Mouse (Mus musculus) stomach, embryonic 14.5 days (tissue): Measurements from ENCODE around the gene Cd69. TPM values are rescaled to one million over a fixed set of nuclear protein-coding genes. Genes with fewer than 3 reads are reported as not detected.

Experiments
- ATAC-seq: fragments of 200-750 bp; cut with Nextera tagmentation; 2 replicates; pipeline ENCODE4 v1.8.0; 2017; ENCODE audit warnings: low read depth, moderate TSS enrichment; ENCODE audit not compliant: insufficient number of reproducible peaks, insufficient read depth, low FRiP score
- H3K27ac ChIP-seq: fragments of 300-500 bp; sonication (generic); 2 replicates; pipeline ENCODE4 v1.5.1; 2014; ENCODE audit warnings: mild to moderate bottlenecking, low read length, moderate library complexity, mixed read lengths
- H3K27me3 ChIP-seq: fragments of 300-500 bp; sonication (generic); 2 replicates; pipeline ENCODE4 v1.6.1; 2014; ENCODE audit warnings: low read length, control low read depth, mixed read lengths; ENCODE audit not compliant: control insufficient read depth, insufficient read depth
- H3K36me3 ChIP-seq: fragments of 300-500 bp; sonication (generic); 2 replicates; pipeline ENCODE4 v1.6.1; 2014; ENCODE audit warnings: mild to moderate bottlenecking, control low read depth, low read length, moderate library complexity, mixed read lengths; ENCODE audit not compliant: control insufficient read depth, insufficient read depth
- H3K4me1 ChIP-seq: fragments of 300-500 bp; sonication (generic); 2 replicates; pipeline ENCODE4 v1.6.1; 2014; ENCODE audit warnings: low read length, control low read depth, mixed read lengths; ENCODE audit not compliant: control insufficient read depth, insufficient read depth
- H3K4me2 ChIP-seq: fragments of 300-500 bp; sonication (generic); replicated peaks from 2 replicates; pipeline ENCODE4 v1.6.1; 2014; ENCODE audit warnings: low read depth, low read length, control low read depth
- H3K4me3 ChIP-seq: fragments of 300-500 bp; sonication (generic); 2 replicates; pipeline ENCODE4 v1.5.1; 2014; ENCODE audit warnings: low read depth, low read length, control low read depth
- H3K9ac ChIP-seq: fragments of 300-500 bp; sonication (generic); replicated peaks from 2 replicates; pipeline ENCODE4 v1.6.1; 2014; ENCODE audit warnings: low read depth, mild to moderate bottlenecking, control low read depth, low read length, moderate library complexity, mixed read lengths
- H3K9me3 ChIP-seq: fragments of 300-500 bp; sonication (generic); 2 replicates; pipeline ENCODE4 v1.6.1; 2016; ENCODE audit warnings: low read depth, low read length, control low read depth; ENCODE audit not compliant: control insufficient read depth
- WGBS: fragments of 180-500 bp; shearing (Covaris S2); extraction: QIAGEN DNeasy Blood & Tissue Kit; methylation state at CpG from one replicate; pipeline ENCODE4 v1.1.7; 2014; 5-methylcytosine and 5-hydroxymethylcytosine counted together
- polyA plus RNA-seq: library from polyadenylated mRNA; unstranded; fragments of >200 nt; fragmentation: Nextera tagmentation; extraction: Ambion mirVana; gene quantifications from 2 replicates; pipeline ENCODE4 v1.2.1, GENCODE M21; 2014

Cd69 gene
- polyA plus RNA-seq, 1 experiment from 2014 or later, result 0.20 TPM

DNA sequence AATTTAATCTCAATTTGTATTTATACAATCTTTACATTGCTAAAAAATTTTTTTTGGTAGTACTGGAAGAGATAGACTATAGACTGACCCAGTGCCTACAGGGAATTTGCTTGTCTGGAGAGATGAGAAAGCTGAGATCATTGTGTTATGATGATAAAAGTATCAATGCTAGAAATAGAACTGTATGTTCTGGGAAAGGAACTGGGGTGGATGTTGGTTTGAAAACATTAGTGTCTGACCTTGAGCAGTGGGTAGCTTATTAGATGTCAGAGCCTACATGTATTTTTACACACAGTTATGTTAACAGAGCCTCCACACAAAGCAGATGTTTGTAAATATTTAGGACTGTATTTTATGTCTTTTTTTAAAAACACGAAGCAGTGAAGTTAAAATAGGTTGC is 51.1 kb downstream of the Cd69 start:
- 79% methylated on average over 1 of the region's 1 CpGs for WGBS
- no peak for ATAC-seq
- no peaks in the 10 kb centered on the region for H3K9me3 ChIP-seq
- H3K4me2 ChIP-seq, result no peak overlapping the region
- no peaks in the 10 kb centered on the region for H3K4me1 ChIP-seq
- H3K4me3 ChIP-seq, result no peak overlapping the region
- no peak overlapping the region for H3K9ac ChIP-seq
- H3K27me3 ChIP-seq, result no peaks in the 10 kb centered on the region
- no peak overlapping the region for H3K27ac ChIP-seq
- H3K36me3 ChIP-seq, result no peaks in the 10 kb centered on the region

DNA sequence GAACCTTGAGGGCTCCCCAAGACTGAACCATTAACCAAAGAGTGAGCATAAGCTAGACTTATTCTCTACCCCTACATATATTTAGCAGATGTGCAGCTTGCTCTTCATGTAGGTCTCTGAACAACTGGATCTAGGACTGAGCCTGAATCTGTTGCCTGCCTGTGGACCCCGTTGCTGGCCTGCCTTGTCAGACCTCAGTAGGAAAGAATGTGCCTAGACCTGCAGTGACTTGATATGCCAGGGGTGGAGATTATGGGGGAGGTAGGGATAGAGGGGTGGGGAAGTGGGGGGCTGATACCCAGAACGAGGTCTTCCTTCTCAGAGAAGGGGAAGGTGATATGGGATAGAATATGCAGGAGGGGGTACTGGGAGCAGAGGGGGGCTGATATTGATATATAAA is 51.6 kb downstream of the Cd69 start:
- 66% methylated on average over 2 of the region's 2 CpGs for WGBS
- no peak overlapping the region for H3K27ac ChIP-seq
- H3K9me3 ChIP-seq, result no peaks in the 10 kb centered on the region
- no peaks in the 10 kb centered on the region for H3K4me1 ChIP-seq
- no peaks in the 10 kb centered on the region for H3K36me3 ChIP-seq
- no peak overlapping the region for H3K4me2 ChIP-seq
- no peak overlapping the region for H3K9ac ChIP-seq
- no peak for ATAC-seq
- H3K4me3 ChIP-seq, result no peak overlapping the region
- no peaks in the 10 kb centered on the region for H3K27me3 ChIP-seq

DNA sequence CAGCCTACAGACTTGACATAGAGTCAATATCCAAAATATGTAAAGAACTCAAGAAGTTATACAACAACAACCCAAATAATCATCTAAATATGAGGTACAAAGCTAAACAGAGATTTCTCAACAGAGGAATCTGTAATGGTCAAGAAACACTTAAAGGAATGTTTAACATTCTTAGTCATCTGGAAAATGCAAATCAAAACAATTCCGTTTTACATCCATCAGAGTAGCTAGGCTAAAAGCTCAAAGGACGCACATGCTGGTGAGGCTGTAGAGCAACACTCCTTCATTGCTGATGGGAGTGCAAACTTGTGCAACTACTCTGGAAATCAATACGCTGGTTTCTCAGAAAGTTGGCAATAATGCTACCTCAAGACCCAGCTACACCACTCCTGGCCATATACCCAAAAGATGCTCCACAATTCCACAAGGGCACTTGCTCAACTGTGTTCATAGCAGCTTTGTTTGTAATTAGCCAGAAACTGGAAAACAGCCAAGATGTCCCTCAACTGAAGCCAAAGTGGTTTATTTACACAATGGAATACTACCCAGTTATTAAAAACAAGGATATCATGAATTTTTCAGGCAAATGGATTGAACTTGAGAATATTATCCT is 52.9 kb downstream of the Cd69 start:
- 70% methylated on average over 3 of the region's 3 CpGs for WGBS
- ATAC-seq, result no peak
- no peaks in the 10 kb centered on the region for H3K36me3 ChIP-seq
- no peaks in the 10 kb centered on the region for H3K9me3 ChIP-seq
- no peak overlapping the region for H3K9ac ChIP-seq
- no peaks in the 10 kb centered on the region for H3K27me3 ChIP-seq
- no peak overlapping the region for H3K4me3 ChIP-seq
- H3K4me1 ChIP-seq, result no peaks in the 10 kb centered on the region
- no peak overlapping the region for H3K4me2 ChIP-seq
- no peak overlapping the region for H3K27ac ChIP-seq

DNA sequence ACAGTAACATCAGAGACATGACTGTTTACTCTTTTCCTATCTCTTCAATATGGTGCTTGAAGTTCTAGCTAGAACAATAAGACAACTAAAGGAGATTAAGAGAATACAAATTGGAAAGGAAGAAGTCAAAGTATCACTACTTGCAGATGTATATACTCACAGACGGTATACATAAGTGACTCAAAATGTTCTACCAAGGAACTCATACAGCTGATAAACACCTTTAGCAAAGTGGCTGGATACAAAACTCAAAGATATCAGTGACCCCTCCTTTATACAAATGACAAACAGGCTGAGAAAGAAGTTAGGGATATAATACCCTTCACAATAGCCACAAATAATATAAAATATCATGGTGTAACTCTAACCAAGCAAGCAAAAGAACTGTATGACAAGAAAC is 54.2 kb downstream of the Cd69 start:
- ATAC-seq, result no peak
- no peak overlapping the region for H3K9ac ChIP-seq

DNA sequence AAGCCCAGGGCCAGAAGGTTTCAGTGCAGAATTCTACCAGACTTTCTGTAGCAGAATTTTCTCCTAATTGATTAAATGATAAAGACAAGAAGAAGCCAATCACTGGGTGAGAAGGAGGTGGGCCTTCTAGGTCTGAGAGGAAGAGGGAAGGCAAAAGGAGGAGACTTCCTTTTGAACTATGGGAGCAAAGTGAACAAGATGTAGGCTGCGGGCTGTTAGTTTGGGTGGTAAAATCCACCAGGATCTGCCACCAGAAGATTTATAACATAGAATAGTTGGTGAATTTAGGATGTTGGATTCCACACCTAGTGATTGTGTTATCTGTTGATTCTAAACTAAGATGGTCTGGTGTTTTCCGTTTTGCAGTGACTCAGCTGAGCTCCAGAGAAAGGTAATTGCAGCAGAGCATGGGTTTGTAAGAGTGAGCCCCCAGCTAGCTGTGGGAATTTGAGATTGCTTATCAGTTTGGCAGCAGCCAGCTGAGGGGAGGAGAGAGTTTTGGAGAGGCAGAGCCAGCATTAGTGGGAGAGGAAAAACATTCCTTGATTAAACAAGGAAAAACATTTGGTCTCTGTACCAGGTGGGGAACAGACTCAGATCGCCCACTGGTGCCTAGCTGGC is 55.2 kb downstream of the Cd69 start:
- Histone ChIP-seq H3K9ac (no peak overlapping the region), H3K27me3 (no peaks in the 10 kb centered on the region), H3K9me3 (no peaks in the 10 kb centered on the region), H3K4me2 (no peak overlapping the region), H3K27ac (no peak overlapping the region), H3K36me3 (no peaks in the 10 kb centered on the region), H3K4me3 (no peak overlapping the region), H3K4me1 (0 out of 2 replicates have a peak, but pooled peaks cover 2% of the 10 kb centered on the region)
- ATAC-seq, result no peak
- 67% methylated on average over 3 of the region's 3 CpGs for WGBS

More for the DNA sequence above, 54.2 kb downstream of the Cd69 start:
- H3K36me3 ChIP-seq, result no peaks in the 10 kb centered on the region
- H3K27me3 ChIP-seq, result no peaks in the 10 kb centered on the region
- 0 out of 2 replicates have a peak, but pooled peaks cover 2% of the 10 kb centered on the region for H3K4me1 ChIP-seq
- H3K27ac ChIP-seq, result no peak overlapping the region
- no peaks in the 10 kb centered on the region for H3K9me3 ChIP-seq
- H3K4me2 ChIP-seq, result no peak overlapping the region
- no peak overlapping the region for H3K4me3 ChIP-seq
- 95% methylated on average over 1 of the region's 1 CpGs for WGBS

DNA sequence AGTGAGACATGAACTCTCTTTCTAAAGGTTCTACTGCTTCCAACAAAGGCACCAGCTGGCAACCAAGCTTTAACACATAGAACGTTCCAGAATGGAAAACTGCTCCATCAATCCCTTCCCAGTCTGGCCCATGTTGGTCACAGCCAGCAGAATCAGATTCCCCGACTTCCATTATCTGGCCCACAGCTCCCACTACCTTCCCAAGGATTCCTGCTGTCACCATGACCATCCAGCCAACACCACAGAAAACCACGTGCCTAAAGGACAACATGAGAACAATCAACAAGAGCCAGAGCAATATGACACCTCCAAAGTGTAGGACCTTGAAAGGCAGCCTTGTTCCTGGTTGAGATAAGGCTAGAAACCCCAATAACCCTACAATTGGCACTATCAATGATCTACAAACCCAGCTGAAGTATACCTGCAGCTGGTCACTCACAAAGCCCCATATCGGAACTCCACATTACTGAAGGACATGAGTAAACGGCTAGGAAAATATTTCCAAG is 57.0 kb downstream of the Cd69 start:
- no peak for ATAC-seq
- WGBS, result 75% methylated on average over 5 of the region's 5 CpGs

More for the DNA sequence above, 57.0 kb downstream of the Cd69 start:
- Histone ChIP-seq H3K4me3 (no peak overlapping the region), H3K4me2 (no peak overlapping the region), H3K36me3 (no peaks in the 10 kb centered on the region), H3K9me3 (no peaks in the 10 kb centered on the region), H3K27ac (no peak overlapping the region), H3K27me3 (no peaks in the 10 kb centered on the region), H3K9ac (no peak overlapping the region), H3K4me1 (0 out of 2 replicates have a peak, but pooled peaks cover 2% of the 10 kb centered on the region)

Other genes starting within 250 kb of the Cd69 start
- gene Klrb1f, start 229.5 kb downstream of the Cd69 start, polyA plus RNA-seq, result 0.14 and 0.36 TPM in 2 replicates
- gene Clec2e, start 174.5 kb downstream of the Cd69 start, polyA plus RNA-seq, result not detected in 2 replicates
- 0.56 and 0.68 TPM in 2 replicates for gene Clec2d, start 94.8 kb downstream of the Cd69 start, polyA plus RNA-seq
- not detected in 2 replicates for gene 4922502D21Rik, start 56.4 kb upstream of the Cd69 start, polyA plus RNA-seq
- gene Clec12a, start 67.3 kb upstream of the Cd69 start, polyA plus RNA-seq, result 1.0 and 1.8 TPM in 2 replicates
- gene Clec12b, start 110.4 kb upstream of the Cd69 start, polyA plus RNA-seq, result not detected in 2 replicates
- 0.71 and 1.4 TPM in 2 replicates for gene Clec1b, start 121.9 kb upstream of the Cd69 start, polyA plus RNA-seq
- 0.19 and 0.46 TPM in 2 replicates for gene Clec9a, start 133.4 kb upstream of the Cd69 start, polyA plus RNA-seq
- gene Clec1a, start 176.6 kb upstream of the Cd69 start, polyA plus RNA-seq, result 3.1 and 3.3 TPM in 2 replicates
- not detected in 2 replicates for gene Olr1, start 231.7 kb upstream of the Cd69 start, polyA plus RNA-seq
- gene Tmem52b, start 237.1 kb upstream of the Cd69 start, polyA plus RNA-seq, result not detected in 2 replicates